Mouse (Mus musculus) heart, embryonic 14.5 days (tissue): ENCODE measurements around the gene Cdkn2c. TPM values are rescaled to one million over a fixed set of nuclear protein-coding genes. Genes with fewer than 3 reads are reported as not detected.

ENCODE experiments used
- ATAC-seq: fragments of 200-750 bp; cut with Nextera tagmentation; 2 replicates; pipeline ENCODE4 v1.8.0; 2017; ENCODE audit warnings: low read depth, moderate TSS enrichment; ENCODE audit not compliant: insufficient number of reproducible peaks, insufficient read depth, low FRiP score
- H3K27ac ChIP-seq, 2 experiments: fragments of 200-500 bp in 1 of 2; fragments of 300-500 bp in 1 of 2; sonication (generic) in 1 of 2; replicated peaks in 1 of 2; 2 replicates each; pipeline ENCODE4 v1.5.1; 2012 to 2014; ENCODE audit warnings: low read depth in 2 of 2, low read length in 2 of 2, control low read depth in 1 of 2, mild to moderate bottlenecking in 1 of 2, mixed read lengths in 1 of 2; ENCODE audit not compliant: control insufficient read depth in 1 of 2, insufficient read depth in 1 of 2
- H3K27me3 ChIP-seq: fragments of 300-500 bp; sonication (generic); 2 replicates; pipeline ENCODE4 v1.6.1; 2014; ENCODE audit warnings: mild to moderate bottlenecking, low read length, control low read depth; ENCODE audit not compliant: control insufficient read depth, insufficient read depth
- H3K36me3 ChIP-seq: fragments of 300-500 bp; sonication (generic); 2 replicates; pipeline ENCODE4 v1.6.1; 2014; ENCODE audit warnings: mild to moderate bottlenecking, control low read depth, low read length, mixed read lengths; ENCODE audit not compliant: control insufficient read depth, insufficient read depth
- H3K4me1 ChIP-seq, 2 experiments: fragments of 200-500 bp in 1 of 2; fragments of 300-500 bp in 1 of 2; sonication (generic) in 1 of 2; 2 replicates each; pipeline ENCODE4 v1.6.1; 2012 to 2014; ENCODE audit warnings: low read length in 2 of 2, control low read depth in 1 of 2, mixed read lengths in 1 of 2; ENCODE audit not compliant: control insufficient read depth in 2 of 2, insufficient read depth in 2 of 2
- H3K4me2 ChIP-seq: fragments of 300-500 bp; sonication (generic); 2 replicates; pipeline ENCODE4 v1.6.1; 2014; ENCODE audit warnings: mild to moderate bottlenecking, low read length
- H3K4me3 ChIP-seq, 2 experiments: fragments of 200-500 bp in 1 of 2; fragments of 300-500 bp in 1 of 2; sonication (generic) in 1 of 2; 2 replicates each; pipeline ENCODE4 v1.5.1; 2012 to 2014; ENCODE audit warnings: low read length in 2 of 2, mild to moderate bottlenecking in 2 of 2, control low read depth in 1 of 2, low read depth in 1 of 2, moderate library complexity in 1 of 2; ENCODE audit not compliant: control insufficient read depth in 1 of 2, insufficient read depth in 1 of 2
- H3K9ac ChIP-seq: fragments of 300-500 bp; sonication (generic); 2 replicates; pipeline ENCODE4 v1.6.1; 2014; ENCODE audit warnings: mild to moderate bottlenecking, low read length
- H3K9me3 ChIP-seq: fragments of 300-500 bp; sonication (generic); 2 replicates; pipeline ENCODE4 v1.6.1; 2016; ENCODE audit warnings: low read length, control low read depth; ENCODE audit not compliant: control insufficient read depth
- WGBS: fragments of 180-500 bp; shearing (Covaris S2); extraction: QIAGEN DNeasy Blood & Tissue Kit; methylation state at CpG from one replicate; pipeline ENCODE4 v1.1.7; 2014; 5-methylcytosine and 5-hydroxymethylcytosine counted together
- polyA plus RNA-seq: library from polyadenylated mRNA; unstranded; fragments of >200 nt; fragmentation: Nextera tagmentation; extraction: Ambion mirVana; gene quantifications from 2 replicates; pipeline ENCODE4 v1.2.1, GENCODE M21; 2014

The Cdkn2c gene
- polyA plus RNA-seq, 1 experiment from 2014 or later: 15.3 TPM

DNA sequence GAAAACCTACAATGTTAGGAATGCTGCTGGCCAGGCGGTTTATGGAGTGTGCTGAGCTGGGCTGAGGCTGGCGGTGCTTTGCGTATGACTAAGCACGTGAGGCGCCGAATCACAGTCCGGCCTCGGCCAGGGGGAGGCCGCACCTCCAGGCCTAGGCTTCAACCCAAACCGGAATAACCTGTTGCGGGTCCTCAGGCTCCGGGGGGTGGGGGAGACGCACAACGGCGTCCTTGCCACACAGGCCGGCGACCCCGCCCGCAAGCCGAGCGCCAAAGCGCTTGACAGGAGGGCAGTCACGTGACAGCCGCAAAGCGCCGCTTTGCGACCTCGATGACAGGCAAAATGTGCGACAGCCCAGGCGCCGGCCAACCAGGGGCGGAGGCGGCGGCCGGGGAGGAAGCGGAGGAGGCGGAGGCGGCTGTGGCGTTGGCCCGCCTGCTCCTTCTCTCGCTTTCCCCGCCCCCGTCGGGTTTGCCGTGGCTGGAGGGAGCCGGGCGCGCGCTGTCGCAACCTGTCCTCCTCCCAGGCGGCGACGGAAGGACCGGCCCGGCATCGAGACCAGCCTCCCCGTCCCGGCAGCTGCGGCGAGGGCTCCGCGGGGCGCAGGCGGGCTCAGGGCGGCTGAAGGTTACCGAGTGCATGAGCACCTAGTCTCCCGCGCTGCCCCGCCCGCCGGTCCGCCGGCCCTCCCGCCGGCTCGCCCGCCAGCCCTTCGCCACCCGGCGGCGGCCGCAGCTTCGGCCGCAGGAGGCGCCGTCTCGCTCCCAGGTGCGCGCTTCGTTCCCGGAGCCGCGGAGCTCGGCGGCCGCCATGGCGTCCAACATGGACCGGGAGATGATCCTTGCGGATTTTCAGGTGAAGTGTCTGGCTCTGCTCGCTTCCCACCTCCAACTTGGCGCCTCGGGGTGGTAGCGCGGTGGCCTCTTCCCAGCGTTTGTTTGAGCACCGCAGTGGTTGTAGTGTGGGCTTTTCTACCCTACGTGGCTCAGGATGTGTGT lies 9.5 kb upstream of the Cdkn2c start, which contains the start of gene Faf1:
Faf1 (plus strand) TSS at position 371 of the 998 bp plus-strand sequence.
- H3K4me3 ChIP-seq: peak within 1 kb of the TSS; percentile 89 to 90
- peak within 1 kb of the TSS; percentile 93 for H3K9ac ChIP-seq
- peak within 1 kb of the TSS; percentile 96 to 97 for H3K27ac ChIP-seq
- peak; percentile 97 for ATAC-seq
- H3K9me3 ChIP-seq: no peaks in the 10 kb centered on the region
- under 1% methylated on average over 90 of the region's 107 CpGs for WGBS
- no peaks in the 10 kb centered on the region for H3K27me3 ChIP-seq
- H3K36me3 ChIP-seq: no peaks in the 10 kb centered on the region
- peaks cover 0 to 9% of the 10 kb centered on the region in 2 experiments; a peak in 2 of 4 replicates for H3K4me1 ChIP-seq
- peak within 1 kb of the TSS; percentile 80 for H3K4me2 ChIP-seq

GRCm38 (mm10) chr4:109674097-109674496 lies 7.1 kb upstream of the Cdkn2c start:
- no peak overlapping the region for H3K27ac ChIP-seq
- WGBS: 83% methylated on average over 2 of the region's 2 CpGs

DNA sequence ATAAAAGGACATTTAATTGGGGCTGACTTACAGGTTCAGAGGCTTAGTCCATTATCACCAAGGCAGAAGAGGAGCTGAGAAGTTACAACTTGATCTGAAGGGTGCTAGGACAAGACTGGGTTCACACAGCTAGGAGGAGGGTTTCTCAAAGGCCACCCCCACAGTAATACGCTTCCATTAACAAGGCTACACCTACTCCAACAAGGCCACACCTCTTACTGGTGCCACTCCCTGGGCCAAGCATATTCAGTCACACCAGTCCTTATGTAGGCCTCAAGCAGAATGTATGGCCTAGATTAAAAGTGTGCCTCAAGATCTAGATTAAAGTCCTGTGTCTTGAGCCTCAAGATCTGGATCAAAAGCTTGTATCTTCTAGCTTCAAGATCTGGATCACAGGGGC lies 5.0 kb upstream of the Cdkn2c start:
- H3K4me2 ChIP-seq: no peak overlapping the region
- 77% methylated on average over 1 of the region's 1 CpGs for WGBS
- H3K4me1 ChIP-seq: peaks cover 2 to 5% of the 10 kb centered on the region in 2 experiments
- no peak overlapping the region for H3K27ac ChIP-seq
- no peak overlapping the region for H3K4me3 ChIP-seq
- ATAC-seq: no peak
- no peaks in the 10 kb centered on the region for H3K36me3 ChIP-seq
- H3K27me3 ChIP-seq: no peaks in the 10 kb centered on the region
- H3K9me3 ChIP-seq: no peaks in the 10 kb centered on the region
- H3K9ac ChIP-seq: no peak overlapping the region

More at GRCm38 (mm10) chr4:109674097-109674496, 7.1 kb upstream of the Cdkn2c start:
- peaks cover 0 to 9% of the 10 kb centered on the region in 2 experiments; a peak in 2 of 4 replicates for H3K4me1 ChIP-seq
- no peaks in the 10 kb centered on the region for H3K9me3 ChIP-seq
- no peak for ATAC-seq
- no peak overlapping the region for H3K4me3 ChIP-seq
- H3K4me2 ChIP-seq: no peak overlapping the region
- no peaks in the 10 kb centered on the region for H3K36me3 ChIP-seq
- H3K27me3 ChIP-seq: no peaks in the 10 kb centered on the region
- H3K9ac ChIP-seq: no peak overlapping the region

DNA sequence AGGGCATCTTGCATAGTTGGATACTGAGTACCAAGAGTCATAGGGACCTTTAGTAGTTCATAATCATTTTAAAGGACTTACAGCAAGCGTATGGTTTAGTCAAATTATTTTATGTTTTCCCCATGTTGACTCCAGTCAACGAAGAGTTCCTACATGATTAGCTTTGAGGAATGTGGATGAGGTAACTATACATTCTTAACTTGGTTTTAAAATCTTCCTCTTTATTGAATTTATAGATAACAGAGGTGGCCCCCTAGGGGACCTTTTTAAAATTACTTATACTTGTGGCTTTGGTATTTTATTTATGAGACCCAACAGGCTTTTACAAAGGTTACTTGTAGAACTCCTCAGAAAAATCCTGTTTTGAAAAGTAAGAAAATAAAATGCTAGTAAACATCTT lies 3.2 kb upstream of the Cdkn2c start:
- no peaks in the 10 kb centered on the region for H3K9me3 ChIP-seq
- H3K4me2 ChIP-seq: no peak overlapping the region
- no peak overlapping the region for H3K9ac ChIP-seq
- ATAC-seq: no peak
- no peak overlapping the region for H3K4me3 ChIP-seq
- no peak overlapping the region for H3K27ac ChIP-seq
- H3K36me3 ChIP-seq: no peaks in the 10 kb centered on the region
- WGBS: 71% methylated on average over 2 of the region's 2 CpGs
- peaks cover 2 to 5% of the 10 kb centered on the region in 2 experiments for H3K4me1 ChIP-seq
- H3K27me3 ChIP-seq: no peaks in the 10 kb centered on the region

DNA sequence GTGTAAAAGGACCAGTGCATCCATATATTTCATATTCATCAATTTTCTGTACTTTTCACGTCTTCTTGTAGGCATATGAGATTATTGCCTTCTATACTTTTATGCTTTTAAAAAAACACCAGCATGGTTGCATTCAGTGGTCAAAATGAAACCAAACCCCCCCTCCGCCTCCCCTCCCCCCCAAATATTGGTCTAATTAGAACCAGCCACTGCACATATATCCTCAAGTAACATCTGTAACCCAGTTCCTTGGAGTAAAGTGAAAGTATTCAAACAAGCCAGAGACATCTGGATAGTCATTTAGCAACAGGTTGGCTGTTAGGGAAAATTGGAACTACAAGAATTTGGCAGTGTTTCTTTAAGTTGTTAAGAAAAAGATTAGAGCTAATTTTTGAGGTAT lies 529 bp upstream of the Cdkn2c start:
- Histone ChIP-seq H3K27ac (no peak overlapping the region), H3K27me3 (peaks cover under 1% of the 10 kb centered on the region)
- no peak for ATAC-seq

GRCm38 (mm10) chr4:109665982-109666460 lies 968 bp downstream of the Cdkn2c start:
- Histone ChIP-seq H3K27me3 (peaks cover 13% of the 10 kb centered on the region), H3K4me2 (peak overlapping the region; percentile 96), H3K9ac (peak overlapping the region; percentile 92), H3K27ac (peak overlapping the region; percentile 57 to 96), H3K36me3 (no peaks in the 10 kb centered on the region), H3K9me3 (no peaks in the 10 kb centered on the region), H3K4me1 (peaks cover 2 to 14% of the 10 kb centered on the region in 2 experiments), H3K4me3 (peak overlapping the region; percentile 88 to 91)
- WGBS: under 1% methylated on average over 45 of the region's 49 CpGs
- ATAC-seq: peak; percentile 47; the same call in 1 of the 2 replicates

More for the DNA sequence above, 529 bp upstream of the Cdkn2c start:
- peak overlapping the region in 1 of 2 experiments; percentile 91; a peak in 3 of 4 replicates for H3K4me3 ChIP-seq
- H3K9ac ChIP-seq: peak overlapping the region; percentile 92
- H3K36me3 ChIP-seq: no peaks in the 10 kb centered on the region
- no peaks in the 10 kb centered on the region for H3K9me3 ChIP-seq
- 51% methylated on average over 2 of the region's 2 CpGs for WGBS
- H3K4me1 ChIP-seq: peaks cover 2 to 14% of the 10 kb centered on the region in 2 experiments
- peak overlapping the region; percentile 96 for H3K4me2 ChIP-seq

DNA sequence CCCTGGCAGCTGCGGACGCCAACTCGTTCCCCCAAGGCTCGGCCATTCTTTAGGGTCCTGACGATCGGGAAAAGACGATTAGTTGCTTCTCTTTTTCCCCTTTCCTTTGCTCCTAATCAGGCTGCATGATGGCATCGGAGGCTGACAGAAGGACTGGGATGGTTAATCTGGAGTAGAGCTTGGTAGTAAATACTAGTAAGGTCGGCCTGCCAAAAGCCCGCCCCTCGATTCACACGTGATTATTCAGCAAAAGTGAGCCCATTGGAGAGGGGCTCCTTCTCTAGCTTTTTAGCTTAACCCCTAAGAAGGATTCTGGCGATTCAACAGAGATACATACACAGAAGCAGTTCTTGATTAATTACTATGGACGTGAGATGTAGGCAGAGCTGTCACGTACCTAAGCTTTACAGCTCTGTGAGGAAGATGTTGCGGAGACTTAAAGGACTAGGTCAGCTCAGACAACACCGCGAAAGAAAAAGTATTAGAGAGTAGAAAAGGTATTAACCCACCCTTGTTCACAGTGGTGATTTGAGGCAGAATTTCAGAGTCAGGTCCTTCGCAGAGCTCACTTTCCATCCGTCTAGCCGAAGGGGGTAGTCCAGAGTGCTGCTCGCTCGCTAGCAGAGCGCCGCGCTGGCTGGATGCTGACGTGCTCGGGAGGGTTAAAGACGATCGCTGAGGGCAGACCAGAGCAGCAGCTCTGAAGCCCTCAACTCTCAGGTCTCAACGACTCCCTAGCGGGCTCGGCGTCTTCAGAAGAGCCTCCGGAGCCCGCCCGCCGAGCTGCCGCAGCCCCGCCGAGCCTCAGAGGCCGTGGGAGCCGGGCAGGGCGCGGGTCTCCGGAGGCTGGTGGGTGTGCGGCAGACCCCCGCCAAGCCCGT lies 1.6 kb downstream of the Cdkn2c start:
- Histone ChIP-seq H3K36me3 (no peaks in the 10 kb centered on the region), H3K9me3 (no peaks in the 10 kb centered on the region), H3K4me2 (peak overlapping the region; percentile 96), H3K27me3 (peaks cover 15% of the 10 kb centered on the region), H3K27ac (peak overlapping the region in 1 of 2 experiments; percentile 96; a peak in 2 of 4 replicates), H3K9ac (peak overlapping the region; percentile 92), H3K4me3 (peak overlapping the region; percentile 88 to 91), H3K4me1 (peaks cover 2 to 14% of the 10 kb centered on the region in 2 experiments)
- under 1% methylated on average over 48 of the region's 49 CpGs for WGBS
- peak; percentile 45; the same call in 1 of the 2 replicates for ATAC-seq
